ENCODE assay signal across 20 mouse cellular contexts in genomic region chr10:122770987-122771386, GRCm38 (mm10).
DNase-seq lines count a peak whose midpoint lies in the region; ATAC-seq and TF ChIP-seq lines count a peak whose summit lies in the region.
"Had no signal": no experiment of that assay in that cellular context is flagged by ENCODE, and none has a peak within 500 bp of the region (broad histone marks: within the 10 kb centered on the region; RNA-seq: fewer than 3 reads in every experiment).

No protein-coding gene starts in this region.

- H3K4me2 ChIP-seq in forebrain, postnatal 0 days (ENCODE audit: low read depth) = no peak overlapping the region
- no peak overlapping the region for H3K4me2 ChIP-seq in forebrain, embryonic 16.5 days (ENCODE audit: low read length)
- H3K4me2 ChIP-seq in hindbrain, embryonic 14.5 days (replicated peaks) = no peak overlapping the region
- H3K4me2 ChIP-seq in neural tube, embryonic 15.5 days = no peak overlapping the region
- no peak overlapping the region for H3K4me2 ChIP-seq in liver, postnatal 0 days (ENCODE audit: low read depth, low read length)
- H3K4me2 ChIP-seq: liver, embryonic 13.5 days; lung, embryonic 14.5 days; midbrain, embryonic 12.5 days had no signal

- H3K9ac ChIP-seq in forebrain, postnatal 0 days = no peak overlapping the region
- H3K9ac ChIP-seq in forebrain, embryonic 16.5 days (replicated peaks; ENCODE audit: low read depth, low read length) = no peak overlapping the region
- no peak overlapping the region for H3K9ac ChIP-seq in hindbrain, embryonic 14.5 days
- no peak overlapping the region for H3K9ac ChIP-seq in neural tube, embryonic 15.5 days (replicated peaks)
- no peak overlapping the region for H3K9ac ChIP-seq in liver, postnatal 0 days (replicated peaks)
- H3K9ac ChIP-seq: liver, embryonic 13.5 days; lung, embryonic 14.5 days; midbrain, embryonic 12.5 days had no signal

- DNase-seq in forebrain, postnatal 0 days = no peak
- no peak for DNase-seq in hindbrain, embryonic 14.5 days (ENCODE audit: low spot score)
- DNase-seq in hindbrain, embryonic 10.5 days (ENCODE audit: low spot score) = no peak
- DNase-seq in layer of hippocampus, adult 2 months (ENCODE audit: low spot score in 2 of 2) = no peak
- no peak for DNase-seq in layer of hippocampus, adult 9-11 months
- DNase-seq in liver, postnatal 0 days = no peak
- DNase-seq: adrenal gland, postnatal 25 days; cerebellum, adult 8-10 months; gastrocnemius, postnatal 10 days; heart, postnatal 36 days; kidney, postnatal 14 days; layer of hippocampus, postnatal 36 days; liver, embryonic 13.5 days; retina, postnatal 1 day; right cerebral cortex, postnatal 25 days; spleen, adult 18-20 months had no signal

- ATAC-seq in forebrain, postnatal 0 days = no peak
- ATAC-seq in forebrain, embryonic 16.5 days = no peak
- ATAC-seq in hindbrain, embryonic 14.5 days (ENCODE audit: low FRiP score) = no peak
- no peak for ATAC-seq in neural tube, embryonic 15.5 days (ENCODE audit: low FRiP score)
- ATAC-seq in liver, postnatal 0 days = no peak

- H3K4me3 ChIP-seq in forebrain, postnatal 0 days (ENCODE audit: low read depth, low read length) = no peak overlapping the region
- no peak overlapping the region for H3K4me3 ChIP-seq in forebrain, embryonic 16.5 days (replicated peaks; ENCODE audit: low read length)
- H3K4me3 ChIP-seq in hindbrain, embryonic 14.5 days (replicated peaks; ENCODE audit: low read length) = no peak overlapping the region
- no peak overlapping the region for H3K4me3 ChIP-seq in hindbrain, embryonic 10.5 days
- no peak overlapping the region for H3K4me3 ChIP-seq in layer of hippocampus, adult 2 months
- H3K4me3 ChIP-seq in neural tube, embryonic 15.5 days (replicated peaks) = no peak overlapping the region
- H3K4me3 ChIP-seq in liver, postnatal 0 days (ENCODE audit: low read depth, low read length) = no peak overlapping the region
- H3K4me3 ChIP-seq: liver, embryonic 13.5 days; midbrain, embryonic 12.5 days had no signal

- H3K4me1 ChIP-seq in forebrain, postnatal 0 days (ENCODE audit: insufficient read depth) = no peaks in the 10 kb centered on the region
- H3K4me1 ChIP-seq in forebrain, embryonic 16.5 days (replicated peaks; ENCODE audit: control insufficient read depth, insufficient read depth, low read length) = no peaks in the 10 kb centered on the region
- 0 out of 2 replicates have a peak, but pooled peaks cover 4% of the 10 kb centered on the region for H3K4me1 ChIP-seq in hindbrain, embryonic 14.5 days (replicated peaks; ENCODE audit: control insufficient read depth, insufficient read depth, low read length)
- H3K4me1 ChIP-seq in hindbrain, embryonic 10.5 days (replicated peaks) = peaks cover 1% of the 10 kb centered on the region; the same call in 1 of the 2 replicates
- H3K4me1 ChIP-seq in neural tube, embryonic 15.5 days = peaks cover 34% of the 10 kb centered on the region
- no peaks in the 10 kb centered on the region for H3K4me1 ChIP-seq in liver, postnatal 0 days (ENCODE audit: insufficient read depth)
- H3K4me1 ChIP-seq: liver, embryonic 13.5 days; midbrain, embryonic 12.5 days had no signal

- WGBS in forebrain, postnatal 0 days = 43% methylated on average over 5 of the region's 5 CpGs
- WGBS in forebrain, embryonic 16.5 days = 46% methylated on average over 5 of the region's 5 CpGs
- 66% methylated on average over 5 of the region's 5 CpGs for WGBS in hindbrain, embryonic 14.5 days
- 67% methylated on average over 5 of the region's 5 CpGs for WGBS in hindbrain, embryonic 10.5 days
- WGBS in neural tube, embryonic 15.5 days = 73% methylated on average over 5 of the region's 5 CpGs
- 64% methylated on average over 5 of the region's 5 CpGs for WGBS in liver, postnatal 0 days (ENCODE audit: insufficient replicate concordance)

- TF ChIP-seq CTCF in forebrain, postnatal 0 days (IDR thresholded peaks at IDR 0.05; ENCODE audit: low read depth) = no peak
- no peak for TF ChIP-seq CTCF in layer of hippocampus, adult 2 months (conservative IDR thresholded peaks at IDR 0.05)
- TF ChIP-seq CTCF in liver, postnatal 0 days (IDR thresholded peaks at IDR 0.05; ENCODE audit: low read depth) = no peak

- peak overlapping the region; percentile 46; the same call in 1 of the 2 replicates for H3K27ac ChIP-seq in forebrain, postnatal 0 days (ENCODE audit: low read depth, low read length)
- H3K27ac ChIP-seq in forebrain, embryonic 16.5 days (ENCODE audit: low read length) = no peak overlapping the region; the same call in 1 of the 2 replicates
- 0 out of 2 replicates have a peak overlapping the region, but pooled peaks have one; percentile 7 for H3K27ac ChIP-seq in hindbrain, embryonic 14.5 days
- H3K27ac ChIP-seq in hindbrain, embryonic 10.5 days = no peak overlapping the region
- H3K27ac ChIP-seq in layer of hippocampus, adult 2 months = peak overlapping the region; percentile 19; the same call in 1 of the 2 replicates
- 0 out of 2 replicates have a peak overlapping the region, but pooled peaks have one; percentile 24 for H3K27ac ChIP-seq in neural tube, embryonic 15.5 days (replicated peaks)
- H3K27ac ChIP-seq in liver, postnatal 0 days (ENCODE audit: low read depth) = no peak overlapping the region
- H3K27ac ChIP-seq: liver, embryonic 13.5 days; midbrain, embryonic 12.5 days had no signal

- no peaks in the 10 kb centered on the region for H3K9me3 ChIP-seq in forebrain, postnatal 0 days (ENCODE audit: low read length)
- no peaks in the 10 kb centered on the region for H3K9me3 ChIP-seq in forebrain, embryonic 16.5 days (ENCODE audit: control insufficient read depth, low read length)
- no peaks in the 10 kb centered on the region for H3K9me3 ChIP-seq in hindbrain, embryonic 14.5 days (ENCODE audit: control insufficient read depth, low read length)
- H3K9me3 ChIP-seq in hindbrain, embryonic 10.5 days = no peaks in the 10 kb centered on the region
- no peaks in the 10 kb centered on the region for H3K9me3 ChIP-seq in neural tube, embryonic 15.5 days (replicated peaks)
- H3K9me3 ChIP-seq in liver, postnatal 0 days (ENCODE audit: low read length) = no peaks in the 10 kb centered on the region
- H3K9me3 ChIP-seq: liver, embryonic 13.5 days; midbrain, embryonic 12.5 days had no signal

- no peaks in the 10 kb centered on the region for H3K36me3 ChIP-seq in forebrain, postnatal 0 days (ENCODE audit: insufficient read depth)
- no peaks in the 10 kb centered on the region for H3K36me3 ChIP-seq in forebrain, embryonic 16.5 days (ENCODE audit: control insufficient read depth, insufficient read depth)
- H3K36me3 ChIP-seq in hindbrain, embryonic 14.5 days (replicated peaks; ENCODE audit: control insufficient read depth, insufficient read depth) = no peaks in the 10 kb centered on the region
- no peaks in the 10 kb centered on the region for H3K36me3 ChIP-seq in hindbrain, embryonic 10.5 days
- no peaks in the 10 kb centered on the region for H3K36me3 ChIP-seq in neural tube, embryonic 15.5 days
- no peaks in the 10 kb centered on the region for H3K36me3 ChIP-seq in liver, postnatal 0 days (replicated peaks; ENCODE audit: insufficient read depth, low read length)
- H3K36me3 ChIP-seq: liver, embryonic 13.5 days; midbrain, embryonic 12.5 days had no signal

- no peak for TF ChIP-seq EP300 in liver, postnatal 0 days (IDR thresholded peaks at IDR 0.05; ENCODE audit: low read depth)

- H3K27me3 ChIP-seq in forebrain, postnatal 0 days (ENCODE audit: insufficient read depth, low read length) = no peaks in the 10 kb centered on the region
- no peaks in the 10 kb centered on the region for H3K27me3 ChIP-seq in forebrain, embryonic 16.5 days (replicated peaks; ENCODE audit: control insufficient read depth, insufficient read depth, low read length)
- no peaks in the 10 kb centered on the region for H3K27me3 ChIP-seq in hindbrain, embryonic 14.5 days (ENCODE audit: control insufficient read depth, insufficient read depth, low read length)
- H3K27me3 ChIP-seq in hindbrain, embryonic 10.5 days (ENCODE audit: insufficient read depth, poor library complexity, severe bottlenecking) = peaks cover 9% of the 10 kb centered on the region; the same call in 1 of the 2 replicates
- no peaks in the 10 kb centered on the region for H3K27me3 ChIP-seq in neural tube, embryonic 15.5 days (replicated peaks)
- no peaks in the 10 kb centered on the region for H3K27me3 ChIP-seq in liver, postnatal 0 days (ENCODE audit: insufficient read depth, low read length)
- H3K27me3 ChIP-seq: liver, embryonic 13.5 days; midbrain, embryonic 12.5 days had no signal

Comparison
In these comparisons a context has a peak if more than half of its experiments do, and no peak if none do; other contexts are left out.
1. H3K27ac ChIP-seq: peak in forebrain, postnatal 0 days (single experiment), hindbrain, embryonic 14.5 days (single experiment), layer of hippocampus, adult 2 months (single experiment) and neural tube, embryonic 15.5 days (single experiment); none in forebrain, embryonic 16.5 days (single experiment), hindbrain, embryonic 10.5 days (single experiment) and liver, postnatal 0 days (single experiment).